Mouse (Mus musculus) stomach, postnatal 0 days (tissue): ENCODE results near the gene Ngp.
A peak's percentile ranks its signal among the peaks of the same experiment; 100 is the strongest.

ENCODE experiments used
- CTCF ChIP-seq: IDR thresholded peaks from 2 replicates; pipeline ENCODE4 v1.5.1; 2016; ENCODE audit warnings: antibody characterized with exemption, low read depth, mild to moderate bottlenecking, moderate library complexity
- EP300 ChIP-seq: optimal IDR thresholded peaks from 2 replicates; pipeline ENCODE3; 2016; ENCODE audit warnings: antibody characterized with exemption

GRCm38 (mm10) chr9:110408099-110408773 lies 11.3 kb upstream of the Ngp start, which contains the start of gene Ptpn23:
- TF ChIP-seq CTCF: peak; percentile 1; the same call in 1 of the 2 replicates
- TF ChIP-seq EP300: no peak
